Mouse (Mus musculus) testis, postnatal 14 days (tissue): ENCODE measurements around the gene Rgsl1.
A peak's percentile ranks its signal among the peaks of the same experiment; 100 is the strongest.

Source experiments
- DNase-seq: peaks from one replicate; pipeline ENCODE4 v3.0.0; 2021; ENCODE audit warnings: low spot score

Gene Rgsl1

DNA sequence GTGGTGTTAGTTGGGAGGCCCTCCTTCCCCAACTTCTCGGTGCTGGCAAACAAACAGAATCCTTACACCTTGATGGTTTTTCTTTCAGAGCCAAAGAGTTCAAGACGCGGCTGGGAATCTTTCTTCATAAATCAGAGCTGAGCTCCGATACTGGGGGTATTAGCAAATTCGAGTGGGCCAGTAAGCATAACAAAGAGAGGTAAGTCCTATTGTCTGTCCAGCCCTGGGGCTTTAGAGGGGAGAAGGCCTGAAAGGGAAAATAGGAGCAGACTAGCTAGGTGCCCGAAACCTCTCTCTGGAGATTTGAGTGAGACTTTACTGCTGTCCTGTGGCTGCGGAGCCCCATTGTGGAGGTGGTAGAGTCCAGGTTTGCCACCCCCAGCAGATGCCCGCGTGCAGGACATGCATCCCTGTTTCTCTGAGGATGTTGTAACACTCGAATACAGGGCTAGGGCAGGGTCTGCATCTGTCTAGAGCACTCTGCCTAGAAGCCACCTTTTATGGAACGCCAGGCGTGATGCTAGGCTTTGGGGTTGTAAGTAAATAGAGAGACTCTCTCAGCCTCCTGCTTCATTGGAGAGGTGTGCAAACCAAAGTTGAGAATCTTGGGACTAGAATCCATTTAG is 103.1 kb downstream of the Rgsl1 start:
- DNase-seq = no peak

DNA sequence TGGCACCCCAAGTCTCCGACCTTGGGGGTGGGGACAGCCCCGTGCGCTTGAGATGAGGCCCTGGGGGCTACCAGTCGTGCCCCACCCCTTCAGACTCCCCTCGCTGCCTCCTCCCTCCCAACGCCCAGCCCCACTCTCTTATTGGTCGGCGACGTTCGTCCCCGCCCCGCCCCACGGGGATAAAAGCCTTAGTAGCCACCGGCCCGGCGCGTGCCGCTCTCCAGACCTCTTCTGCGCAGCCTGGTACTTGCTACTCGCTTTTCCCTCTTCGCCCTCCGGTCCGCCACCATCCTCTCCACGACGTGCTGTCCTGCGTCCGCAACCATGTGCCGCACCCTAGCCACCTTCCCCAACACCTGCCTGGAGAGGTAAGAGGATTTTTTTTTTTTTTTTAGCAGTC is 103.8 kb downstream of the Rgsl1 start, which contains the start of gene Rgs16:
Gene Rgs16 (plus strand): TSS at position 205 of the 400 bp plus-strand sequence.
- DNase-seq = peak; percentile 67

DNA sequence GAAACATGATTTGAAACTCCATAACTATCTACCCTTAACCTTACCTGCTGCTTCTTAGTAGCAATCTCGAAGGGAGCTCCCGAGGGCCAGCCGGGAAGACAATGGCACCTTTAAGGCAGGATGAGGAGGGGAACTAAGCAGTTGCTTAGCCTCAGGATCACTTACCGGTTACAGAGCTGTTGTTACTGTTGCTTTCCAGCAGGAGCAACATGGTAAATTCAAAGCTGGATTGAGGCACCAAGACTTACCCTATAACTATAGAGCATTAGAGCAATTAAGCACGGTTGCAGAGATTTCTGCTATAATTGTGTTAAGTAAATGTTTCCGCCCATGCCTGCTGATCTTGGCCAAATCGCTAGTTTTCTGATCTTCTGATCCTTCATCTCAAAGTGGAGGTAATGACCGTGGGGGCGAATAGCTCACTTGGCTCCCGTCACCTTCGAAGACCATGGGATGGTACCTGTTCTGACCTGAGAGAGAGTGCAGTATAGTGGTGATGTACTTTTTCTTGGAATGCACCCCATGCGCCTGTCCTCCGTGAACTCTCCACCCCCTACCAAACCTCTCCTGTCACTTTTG is 104.4 kb downstream of the Rgsl1 start:
- DNase-seq = no peak

DNA sequence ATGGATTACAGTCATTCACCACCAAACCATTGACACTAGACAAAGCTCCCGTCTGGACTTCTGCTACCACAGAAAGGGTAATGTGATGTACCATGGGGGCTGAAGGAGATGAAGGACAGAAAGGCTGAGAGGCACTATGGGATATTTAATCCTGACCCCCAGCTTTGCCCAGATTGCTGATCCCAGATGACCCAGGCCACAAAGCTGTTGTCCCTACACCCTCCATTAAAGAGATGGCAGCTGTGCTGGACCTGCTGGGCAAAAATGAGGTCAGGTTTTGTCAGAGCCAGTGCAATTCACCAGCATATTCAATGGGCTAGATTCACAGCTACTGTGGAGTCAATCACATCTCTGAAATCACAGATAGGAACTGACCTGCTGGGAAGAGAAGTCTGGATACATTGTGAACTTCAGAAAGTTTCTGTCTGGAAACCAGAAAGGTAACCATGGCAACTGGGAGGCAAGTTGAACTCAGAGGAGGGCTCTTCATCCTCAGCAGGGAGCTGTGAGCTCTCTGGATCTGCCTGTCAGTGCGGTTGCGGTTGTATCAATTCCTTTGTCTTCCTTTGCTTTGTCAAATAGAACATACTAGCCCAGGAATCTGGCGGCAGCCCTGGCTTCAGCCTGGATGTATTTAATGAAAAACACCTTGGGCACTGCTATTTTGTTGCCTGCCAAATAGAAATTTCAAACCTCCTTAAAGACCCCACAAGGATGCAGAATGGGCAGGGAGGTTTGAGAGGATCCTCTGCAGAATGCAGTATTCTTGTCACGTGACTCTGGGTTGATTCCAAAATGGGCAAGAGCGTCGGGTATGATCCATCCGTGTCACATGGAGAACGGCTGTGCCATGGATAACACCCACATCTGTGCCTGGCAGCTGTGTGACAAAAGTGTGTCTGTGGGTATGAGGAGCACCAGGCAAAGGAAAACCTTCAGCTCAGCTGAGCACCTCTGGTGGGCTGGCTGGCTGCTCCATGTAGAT is 106.5 kb downstream of the Rgsl1 start:
- peak; percentile 84 for DNase-seq

DNA sequence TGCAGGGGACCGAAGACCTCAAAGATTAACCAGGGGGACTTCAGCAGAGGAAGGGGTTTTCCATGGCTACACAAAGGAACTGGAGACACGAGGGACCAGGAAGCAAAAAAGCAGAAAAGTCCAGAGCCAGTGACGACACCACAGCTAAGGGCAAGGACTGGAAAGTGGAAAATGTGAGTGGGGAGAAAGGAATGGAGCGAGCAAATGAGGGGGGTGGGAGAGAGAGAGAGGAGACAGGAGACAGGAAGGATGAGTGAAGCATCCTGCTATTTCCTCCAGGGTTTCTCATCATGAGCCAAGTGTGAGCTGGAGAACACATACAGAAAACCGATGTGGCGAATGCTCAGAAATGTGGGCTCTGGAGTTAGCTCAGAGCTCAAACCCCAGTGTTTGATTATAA is 107.8 kb downstream of the Rgsl1 start:
- DNase-seq = no peak

DNA sequence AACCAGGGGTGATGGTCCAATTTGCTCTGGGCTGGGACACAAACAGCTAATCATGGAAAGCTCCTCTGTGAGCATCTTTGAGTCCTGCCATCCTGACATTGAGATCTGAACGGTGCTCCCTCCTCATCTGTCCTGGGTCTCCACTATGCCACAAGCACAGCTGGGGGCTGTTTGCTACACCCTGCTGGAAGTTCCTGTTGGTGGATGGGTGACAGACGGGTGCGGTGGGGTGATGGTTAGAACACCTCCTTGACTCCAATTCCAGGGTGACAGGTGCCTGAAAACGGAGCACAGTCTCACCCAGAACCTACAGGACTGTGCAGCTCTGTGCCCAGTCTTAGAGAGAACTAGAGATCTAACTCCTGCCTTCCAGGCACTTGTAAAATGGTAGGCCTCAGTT is 109.1 kb downstream of the Rgsl1 start:
- no peak for DNase-seq

DNA sequence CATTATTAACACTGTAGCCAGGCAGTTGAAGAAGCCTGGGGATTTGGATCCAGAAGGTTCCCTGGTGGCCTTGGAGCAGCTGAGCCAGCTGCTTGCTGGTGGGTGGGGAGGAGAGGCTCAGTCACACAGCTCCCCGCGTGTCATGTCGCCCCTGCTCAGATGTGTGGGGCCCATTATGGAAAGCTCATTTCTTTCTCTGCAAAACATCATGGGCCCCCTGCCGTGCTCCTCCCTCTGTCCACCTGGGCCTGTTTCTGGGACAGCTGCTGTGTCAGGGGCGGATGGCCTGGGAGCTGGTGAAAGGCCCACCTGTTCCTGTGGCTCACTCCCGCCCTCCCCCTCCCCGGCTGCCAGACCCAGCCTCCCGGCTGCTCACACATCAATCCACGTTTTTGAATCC is 110.8 kb downstream of the Rgsl1 start:
- DNase-seq = no peak

DNA sequence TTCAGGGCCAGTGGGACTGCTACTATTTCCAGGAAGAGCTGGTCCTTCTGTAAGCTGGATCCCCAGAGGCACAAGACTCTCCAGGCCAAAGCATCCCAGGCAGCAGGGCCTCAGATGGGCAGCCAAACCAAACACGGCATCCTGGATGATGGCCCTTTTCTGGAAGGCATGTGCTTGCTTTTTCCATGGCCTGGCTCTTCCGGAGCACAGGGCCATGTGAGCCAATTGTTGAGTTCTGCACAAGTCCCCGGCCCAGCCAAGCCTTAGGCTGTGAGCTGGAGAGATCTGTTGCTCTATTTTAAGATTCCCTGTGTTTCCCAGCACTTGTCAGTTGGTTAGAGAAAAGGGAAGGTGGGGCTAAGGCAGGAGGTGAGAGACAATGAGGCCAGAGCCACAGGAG is 113.3 kb downstream of the Rgsl1 start:
- no peak for DNase-seq

DNA sequence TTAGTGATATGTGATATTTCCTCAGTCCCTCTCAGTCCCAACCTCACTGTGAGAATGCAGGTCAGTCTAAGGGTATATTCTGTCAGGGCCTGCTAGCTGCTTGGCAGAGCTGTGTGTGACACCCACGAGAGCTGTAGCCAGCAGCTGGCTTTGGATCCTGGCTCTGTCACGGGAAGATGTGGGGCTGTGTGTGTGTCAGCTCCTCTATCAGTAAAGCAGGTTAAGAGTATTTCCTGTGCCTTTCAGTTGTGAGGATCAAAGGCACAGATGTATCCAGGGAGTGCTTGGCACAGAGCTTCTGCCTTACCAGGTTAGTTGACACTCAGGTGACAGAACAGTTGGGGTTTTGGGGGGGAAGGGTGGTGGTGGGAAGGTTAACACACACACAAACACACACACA is 114.1 kb downstream of the Rgsl1 start:
- DNase-seq = no peak
